Mouse (Mus musculus) gastrocnemius, adult 18-20 months (tissue): Measurements from ENCODE around the gene Cyp4a31. TPM values are rescaled to one million over a fixed set of nuclear protein-coding genes. Genes with fewer than 3 reads are reported as not detected.
"Not testable (repeated sequence)": the region's sequence is repeated elsewhere in the genome, so short reads cannot be mapped to it uniquely, and the experiment has no call there.

Experiments
- DNase-seq: peaks from one replicate; pipeline ENCODE4 v3.0.0; 2021; ENCODE audit warnings: low spot score
- long read RNA-seq, 2 experiments: library from polyadenylated mRNA; stranded (forward); transcript quantifications; one replicate each; pipeline ENCODE4 v2.0.0; 2021
- total RNA-seq, 2 experiments: library from RNA; stranded (reverse); gene quantifications; 2 replicates each; pipeline ENCODE4 v1.2.3; 2021

Gene Cyp4a31
- total RNA-seq: under 1 TPM in 1 of 2 experiments, not detected in 1; 0.09 TPM
- long read RNA-seq, experiment 1: 0 reads
- long read RNA-seq, experiment 2: 0 reads

DNA sequence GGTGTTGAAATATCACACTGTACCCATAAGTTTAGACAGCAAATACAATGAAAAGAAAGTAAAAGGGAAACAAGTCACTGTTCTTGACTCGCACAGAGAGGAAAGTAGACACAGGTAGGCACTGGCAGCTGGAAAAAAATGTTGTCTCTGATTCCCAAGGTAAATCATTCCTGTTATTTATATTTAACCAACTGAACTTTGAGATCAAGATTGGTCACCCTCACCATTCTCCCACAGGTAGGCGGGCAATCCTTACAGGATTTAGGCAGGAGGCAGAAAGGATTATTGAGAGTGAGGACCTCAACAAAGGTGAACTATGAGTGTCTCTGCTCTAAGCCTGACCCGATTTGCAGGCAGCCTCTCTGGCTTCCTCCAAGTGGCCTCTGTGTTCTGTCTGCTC, at the start of gene Cyp4a31:
Gene Cyp4a31 (plus strand): TSS at position 249 of the 400 bp plus-strand sequence.
- DNase-seq: no peak

GRCm38 (mm10) chr4:115513964-115514363, 49.5 kb upstream of the Cyp4a31 start:
- not testable (repeated sequence) for DNase-seq

- DNase-seq: not testable (repeated sequence)
These were observed 45.4 kb upstream of the Cyp4a31 start, which contains the start of gene Cyp4a10 for GRCm38 (mm10) chr4:115518000-115518399. TSS of gene Cyp4a10 (plus strand) at chr4:115518264.

GRCm38 (mm10) chr4:115519444-115519843, 44.0 kb upstream of the Cyp4a31 start:
- no peak for DNase-seq

- DNase-seq: no peak
These were observed 41.7 kb upstream of the Cyp4a31 start for GRCm38 (mm10) chr4:115521766-115522165.

DNA sequence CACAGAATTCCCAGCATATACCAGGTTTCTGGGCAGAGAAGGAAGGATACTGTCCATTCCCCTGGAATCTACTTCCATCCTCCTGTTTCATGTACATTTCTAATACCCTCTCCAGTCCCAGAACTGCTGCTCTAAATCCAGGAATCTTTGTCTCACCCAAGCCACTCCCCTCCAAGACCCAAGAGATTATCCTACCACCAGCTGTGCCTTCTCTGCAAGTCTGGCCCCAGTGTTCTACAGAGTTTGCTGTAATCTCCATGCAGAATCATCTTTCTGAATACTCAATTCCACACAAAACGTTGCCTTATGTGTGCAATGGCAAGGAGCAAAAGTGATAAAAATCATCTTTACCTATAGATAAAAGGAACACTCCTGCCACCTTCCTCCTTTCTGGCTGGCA, 18.3 kb upstream of the Cyp4a31 start:
- no peak for DNase-seq

DNA sequence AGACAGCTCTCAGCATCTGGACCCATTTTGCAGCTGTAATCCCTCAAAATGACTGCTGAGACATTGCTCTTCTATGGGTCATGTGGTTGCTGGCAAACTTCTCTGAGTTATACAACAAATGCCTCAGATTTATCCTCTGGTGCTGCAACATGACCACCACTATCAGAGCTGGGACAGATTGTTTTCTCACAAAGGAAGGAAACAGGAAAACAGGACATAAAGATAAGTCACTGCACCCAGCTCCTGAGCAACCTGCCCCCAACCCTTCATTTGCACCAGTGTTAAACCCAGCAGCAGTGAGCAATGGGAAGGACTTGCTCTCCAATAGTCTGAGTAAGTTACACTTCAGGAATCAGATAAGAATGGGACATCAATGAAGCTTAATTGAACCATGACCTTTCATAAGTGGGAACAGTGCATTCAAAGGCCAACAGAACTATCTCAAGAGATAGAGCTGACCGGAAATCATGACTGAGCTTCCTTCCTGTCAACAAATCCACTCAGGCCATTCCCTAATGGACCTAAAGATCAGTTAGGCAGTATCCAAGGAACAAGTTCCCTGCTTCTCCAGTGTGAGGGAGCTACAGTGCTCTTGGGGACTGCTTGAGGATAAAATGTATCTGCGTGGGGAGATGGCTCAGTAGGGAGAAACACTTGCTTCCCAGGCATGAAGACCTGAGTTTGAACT, 17.2 kb upstream of the Cyp4a31 start:
- no peak for DNase-seq

DNA sequence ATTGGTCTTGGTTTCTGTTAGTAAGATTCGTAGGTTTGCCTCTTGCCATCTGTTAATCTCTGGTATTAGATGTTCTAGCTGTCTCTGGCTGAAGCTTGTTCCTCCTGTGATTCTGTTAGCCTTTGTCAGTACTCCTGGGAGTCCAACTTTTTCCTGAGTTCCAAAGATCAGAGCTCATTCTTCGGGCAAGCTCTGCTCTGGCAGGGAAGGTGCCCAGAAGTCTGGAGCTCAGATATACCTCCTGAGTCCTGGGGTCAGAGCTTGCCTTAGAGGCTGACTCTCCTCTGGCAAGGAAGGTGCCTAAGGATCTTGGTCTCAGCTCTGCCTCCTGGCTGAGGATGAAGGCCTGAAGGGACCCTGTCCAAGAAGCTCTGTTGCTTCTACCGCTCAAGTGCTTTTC, 10.7 kb upstream of the Cyp4a31 start:
- DNase-seq: no peak

- DNase-seq: no peak
These were observed 7.9 kb upstream of the Cyp4a31 start for GRCm38 (mm10) chr4:115555513-115555912.

GRCm38 (mm10) chr4:115557861-115558561, 5.4 kb upstream of the Cyp4a31 start:
- DNase-seq: no peak

GRCm38 (mm10) chr4:115561236-115561635, 2.2 kb upstream of the Cyp4a31 start:
- DNase-seq: not testable (repeated sequence)

DNA sequence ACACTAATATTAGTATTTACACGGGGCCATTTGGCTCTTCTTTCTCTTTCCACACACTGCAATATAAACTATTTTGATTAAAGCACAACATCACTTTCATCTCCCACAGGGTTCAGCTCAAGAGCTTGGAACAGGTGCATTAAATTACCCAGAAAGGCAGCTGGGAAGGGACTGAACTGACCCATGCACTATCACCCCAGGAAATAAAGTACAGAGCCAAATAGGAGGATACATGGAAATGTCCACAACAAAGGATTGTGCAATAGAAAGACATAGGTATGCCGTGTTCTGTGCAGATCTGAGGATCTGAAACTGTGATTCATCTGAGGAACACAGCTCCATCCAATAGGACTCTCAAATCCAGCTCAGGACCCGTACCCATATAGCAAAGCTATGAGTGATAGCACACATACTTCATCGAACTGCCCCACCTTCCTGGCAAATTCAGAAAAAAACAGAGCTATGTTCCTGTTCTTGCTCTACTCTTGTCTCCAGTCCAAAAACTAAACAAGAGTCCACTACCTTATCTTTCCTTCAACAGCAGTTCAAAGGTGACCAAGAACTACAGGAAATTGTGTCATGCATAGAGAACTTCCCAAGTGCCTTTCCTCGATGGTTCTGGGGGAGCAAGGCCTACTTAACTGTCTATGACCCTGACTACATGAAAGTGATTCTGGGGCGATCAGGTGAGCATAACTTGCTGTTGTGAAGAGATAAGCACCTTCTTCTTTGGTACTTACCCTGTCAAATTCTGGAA, 1.2 kb downstream of the Cyp4a31 start:
- DNase-seq: not testable (repeated sequence)

DNA sequence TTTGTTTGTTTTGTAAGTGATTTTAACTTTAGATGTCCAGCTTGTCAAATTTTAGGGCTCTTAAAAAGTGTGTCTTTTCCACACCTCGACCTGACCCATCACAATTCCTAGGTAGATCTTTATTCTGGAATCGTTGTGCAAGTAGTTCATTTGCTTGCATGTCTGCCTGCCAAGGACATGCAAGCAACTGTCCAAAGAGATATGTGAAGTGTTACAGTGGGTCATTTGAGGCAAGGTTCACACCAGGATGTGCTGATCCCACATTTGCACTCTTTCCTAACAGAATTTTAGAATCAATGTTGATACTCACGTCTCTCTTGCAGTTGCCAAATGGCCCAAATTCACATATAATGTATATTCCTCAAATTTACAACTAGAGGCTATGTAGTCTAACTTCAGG, 11.8 kb downstream of the Cyp4a31 start:
- DNase-seq: no peak

GRCm38 (mm10) chr4:115575776-115576175, 12.3 kb downstream of the Cyp4a31 start:
- DNase-seq: no peak

- DNase-seq: no peak
These were observed 19.6 kb downstream of the Cyp4a31 start for GRCm38 (mm10) chr4:115583036-115583435.

GRCm38 (mm10) chr4:115596357-115596756, 32.9 kb downstream of the Cyp4a31 start:
- DNase-seq: no peak

DNA sequence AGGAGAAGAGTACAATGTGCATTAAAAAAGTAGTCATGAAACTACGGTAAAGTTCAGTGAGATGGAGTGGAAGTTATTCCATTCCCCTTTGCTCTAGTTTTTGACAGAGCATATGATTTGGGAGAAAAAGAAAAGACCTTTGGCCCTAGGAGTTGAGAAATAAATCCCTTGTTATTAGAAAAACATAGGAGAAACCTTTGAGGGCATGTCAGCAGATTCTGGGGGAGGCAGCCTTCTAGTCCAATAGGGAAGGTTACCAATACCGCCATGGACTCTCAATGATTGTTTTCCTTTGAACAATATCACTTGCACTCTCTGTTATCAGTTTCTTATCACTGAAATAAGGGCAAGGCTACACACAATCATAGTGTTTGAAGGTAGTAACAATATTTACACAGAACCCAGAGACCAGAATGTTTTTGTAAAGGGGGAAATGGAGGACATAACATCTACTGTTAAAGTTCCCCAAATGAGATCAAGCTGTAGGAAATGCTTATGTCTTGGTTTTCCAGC, 33.4 kb downstream of the Cyp4a31 start:
- no peak for DNase-seq

- not testable (repeated sequence) for DNase-seq
These were observed 37.2 kb downstream of the Cyp4a31 start, which contains the start of gene Cyp4a32 for GRCm38 (mm10) chr4:115600611-115601010. TSS of gene Cyp4a32 (plus strand) at chr4:115600969.

DNA sequence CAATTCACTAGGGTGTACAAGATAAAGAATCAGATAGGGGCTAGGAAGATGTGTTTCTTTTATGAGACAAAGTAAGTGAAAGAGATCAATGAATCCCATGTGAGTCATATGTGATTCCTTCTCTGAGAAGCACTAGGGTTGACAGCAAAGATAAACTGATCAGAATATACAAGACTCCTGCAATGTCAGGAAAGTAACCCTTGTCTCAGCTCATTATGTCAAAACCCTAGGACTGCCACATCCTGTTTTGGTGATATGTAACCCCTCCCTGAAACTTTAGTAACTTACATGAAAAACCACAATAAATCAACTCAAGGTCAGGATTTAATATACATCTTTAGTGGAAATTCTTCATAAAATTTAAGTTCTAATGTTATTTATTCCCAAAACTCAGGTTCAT, 50.6 kb downstream of the Cyp4a31 start:
- DNase-seq: no peak

DNA sequence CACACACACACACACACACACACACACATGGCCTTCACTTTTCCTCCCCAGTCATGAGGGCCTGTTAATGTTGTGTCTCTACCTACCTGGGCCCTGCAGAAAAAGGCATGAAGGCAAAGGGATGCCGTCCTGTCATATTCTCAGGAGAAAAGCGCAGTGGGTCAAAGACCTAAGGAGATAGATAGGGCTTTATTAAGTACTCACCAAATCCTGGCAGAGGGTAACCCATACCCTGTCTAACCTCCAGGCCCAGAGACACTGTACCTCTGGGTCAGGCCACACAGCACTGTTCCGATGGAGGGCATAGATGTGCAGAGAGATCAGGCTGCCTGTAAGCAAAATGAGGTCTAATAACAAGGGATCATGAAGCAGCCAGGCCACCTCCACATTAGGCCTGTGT, 62.1 kb downstream of the Cyp4a31 start:
- not testable (repeated sequence) for DNase-seq
